Mouse (Mus musculus): ENCODE measurements around the gene Iqck. TPM values are rescaled to one million over a fixed set of nuclear protein-coding genes. Genes with fewer than 3 reads are reported as not detected.
A peak's percentile ranks its signal among the peaks of the same experiment; 100 is the strongest.

The Iqck gene
- polyA plus RNA-seq, 1 experiment: 5.9 TPM

DNA sequence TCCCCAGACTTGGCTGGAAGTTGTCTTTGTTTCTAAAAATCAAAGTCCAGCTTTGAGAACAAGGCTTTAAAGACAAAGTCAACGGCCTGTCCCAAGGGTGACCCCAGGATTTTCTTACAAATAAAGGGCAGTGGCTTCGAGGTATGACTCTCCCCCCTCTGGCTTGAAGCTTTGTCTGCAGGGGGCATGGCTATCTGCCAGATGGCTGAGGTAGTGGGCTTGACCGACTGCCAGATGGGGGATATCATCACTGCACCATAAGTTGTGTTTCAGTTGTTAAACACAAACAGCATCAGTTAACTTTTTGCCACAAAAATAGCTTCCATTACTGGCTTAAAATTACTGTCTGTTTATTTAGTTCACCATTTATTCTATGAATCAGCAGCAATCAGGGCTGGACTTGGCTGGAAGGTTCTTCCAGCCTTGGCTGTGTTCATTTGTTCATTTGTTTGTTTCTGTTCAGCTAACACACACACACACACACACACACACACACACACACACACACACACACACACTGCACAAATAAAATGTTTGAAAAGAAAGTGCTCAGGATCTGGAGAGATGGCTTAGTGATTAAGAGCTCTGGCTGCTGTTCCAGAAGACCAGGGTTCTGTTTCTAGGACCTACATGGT lies 33.6 kb downstream of the Iqck start:
- Histone ChIP-seq H3K4me3 (replicated peaks; ENCODE audit: insufficient read depth, low read depth, low read length) (no peak overlapping the region), H3K27me3 (ENCODE audit: control insufficient read depth, insufficient read depth, low read length) (no peaks in the 10 kb centered on the region), H3K27ac (ENCODE audit: insufficient read depth, low read length) (no peak overlapping the region), H3K4me1 (ENCODE audit: control insufficient read depth, insufficient read depth, low read length) (no peaks in the 10 kb centered on the region)
- 18% methylated on average over 3 of the region's 3 CpGs for WGBS
- peak in 1 of 2 experiments; percentile 25 for DNase-seq
- TF ChIP-seq CTCF (IDR thresholded peaks at IDR 0.05; ENCODE audit: borderline replicate concordance, insufficient read depth, low read depth, low read length) (no peak), POLR2A (IDR thresholded peaks at IDR 0.05; ENCODE audit: borderline replicate concordance, insufficient read depth, low read length) (no peak)

- Histone ChIP-seq H3K4me3 (replicated peaks; ENCODE audit: insufficient read depth, low read depth, low read length) (no peak overlapping the region), H3K4me1 (ENCODE audit: control insufficient read depth, insufficient read depth, low read length) (no peaks in the 10 kb centered on the region), H3K27me3 (ENCODE audit: control insufficient read depth, insufficient read depth, low read length) (no peaks in the 10 kb centered on the region), H3K27ac (ENCODE audit: insufficient read depth, low read length) (no peak overlapping the region; the same call in 1 of the 2 replicates)
- DNase-seq: no peak
- 64% methylated on average over 10 of the region's 10 CpGs for WGBS
- TF ChIP-seq POLR2A (IDR thresholded peaks at IDR 0.05; ENCODE audit: borderline replicate concordance, insufficient read depth, low read length) (no peak), CTCF (IDR thresholded peaks at IDR 0.05; ENCODE audit: borderline replicate concordance, insufficient read depth, low read depth, low read length) (no peak)
These were observed 40.2 kb downstream of the Iqck start for GRCm38 (mm10) chr7:118895469-118896450.

- no peak overlapping the region for H3K4me3 ChIP-seq (replicated peaks; ENCODE audit: insufficient read depth, low read depth, low read length)
- TF ChIP-seq CTCF (IDR thresholded peaks at IDR 0.05; ENCODE audit: borderline replicate concordance, insufficient read depth, low read depth, low read length) (no peak), POLR2A (IDR thresholded peaks at IDR 0.05; ENCODE audit: borderline replicate concordance, insufficient read depth, low read length) (no peak)
- no peak for DNase-seq
- no peaks in the 10 kb centered on the region for H3K4me1 ChIP-seq (ENCODE audit: control insufficient read depth, insufficient read depth, low read length)
- no peak overlapping the region for H3K27ac ChIP-seq (ENCODE audit: insufficient read depth, low read length)
- no peaks in the 10 kb centered on the region for H3K27me3 ChIP-seq (ENCODE audit: control insufficient read depth, insufficient read depth, low read length)
These were observed 42.5 kb downstream of the Iqck start for GRCm38 (mm10) chr7:118898063-118898462.

- no peaks in the 10 kb centered on the region for H3K4me1 ChIP-seq (ENCODE audit: control insufficient read depth, insufficient read depth, low read length)
- WGBS: 85% methylated on average over 2 of the region's 2 CpGs
- no peak overlapping the region for H3K27ac ChIP-seq (ENCODE audit: insufficient read depth, low read length)
- TF ChIP-seq POLR2A (IDR thresholded peaks at IDR 0.05; ENCODE audit: borderline replicate concordance, insufficient read depth, low read length) (no peak), CTCF (IDR thresholded peaks at IDR 0.05; ENCODE audit: borderline replicate concordance, insufficient read depth, low read depth, low read length) (no peak)
- no peaks in the 10 kb centered on the region for H3K27me3 ChIP-seq (ENCODE audit: control insufficient read depth, insufficient read depth, low read length)
- no peak overlapping the region for H3K4me3 ChIP-seq (replicated peaks; ENCODE audit: insufficient read depth, low read depth, low read length)
- DNase-seq: no peak
These were observed 44.5 kb downstream of the Iqck start for GRCm38 (mm10) chr7:118900090-118900489.

DNA sequence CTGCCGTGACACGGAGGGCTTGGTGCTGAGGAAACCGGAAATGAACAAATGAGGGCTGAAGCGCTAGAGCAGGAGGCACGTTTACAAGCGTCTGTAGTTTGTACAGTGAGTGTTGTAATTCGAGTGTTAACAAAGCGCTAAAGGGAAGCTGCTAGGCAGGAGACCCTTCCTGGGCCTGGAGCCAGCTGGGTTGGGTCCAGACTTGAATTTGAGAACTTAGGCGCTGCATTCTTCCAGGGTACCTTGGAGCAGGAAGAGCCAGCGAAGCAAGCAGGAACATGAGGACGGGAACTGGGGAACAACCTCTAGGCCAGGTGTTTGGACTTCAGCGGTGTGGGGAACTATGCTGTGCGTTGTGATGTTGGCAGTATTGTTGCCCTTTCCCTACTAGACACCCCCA lies 47.4 kb downstream of the Iqck start:
- DNase-seq: no peak
- H3K27me3 ChIP-seq (ENCODE audit: control insufficient read depth, insufficient read depth, low read length): no peaks in the 10 kb centered on the region
- TF ChIP-seq POLR2A (IDR thresholded peaks at IDR 0.05; ENCODE audit: borderline replicate concordance, insufficient read depth, low read length) (no peak), CTCF (IDR thresholded peaks at IDR 0.05; ENCODE audit: borderline replicate concordance, insufficient read depth, low read depth, low read length) (no peak)
- H3K4me3 ChIP-seq (replicated peaks; ENCODE audit: insufficient read depth, low read depth, low read length): no peak overlapping the region
- no peaks in the 10 kb centered on the region for H3K4me1 ChIP-seq (ENCODE audit: control insufficient read depth, insufficient read depth, low read length)
- WGBS: 33% methylated on average over 13 of the region's 13 CpGs
- no peak overlapping the region for H3K27ac ChIP-seq (ENCODE audit: insufficient read depth, low read length)

GRCm38 (mm10) chr7:118903879-118904278 lies 48.3 kb downstream of the Iqck start:
- DNase-seq: no peak
- H3K27me3 ChIP-seq (ENCODE audit: control insufficient read depth, insufficient read depth, low read length): no peaks in the 10 kb centered on the region
- no peak overlapping the region for H3K27ac ChIP-seq (ENCODE audit: insufficient read depth, low read length)
- H3K4me3 ChIP-seq (replicated peaks; ENCODE audit: insufficient read depth, low read depth, low read length): no peak overlapping the region
- TF ChIP-seq POLR2A (IDR thresholded peaks at IDR 0.05; ENCODE audit: borderline replicate concordance, insufficient read depth, low read length) (no peak), CTCF (IDR thresholded peaks at IDR 0.05; ENCODE audit: borderline replicate concordance, insufficient read depth, low read depth, low read length) (no peak)
- no peaks in the 10 kb centered on the region for H3K4me1 ChIP-seq (ENCODE audit: control insufficient read depth, insufficient read depth, low read length)
- WGBS: 94% methylated on average over 9 of the region's 9 CpGs

- Histone ChIP-seq H3K27me3 (ENCODE audit: control insufficient read depth, insufficient read depth, low read length) (no peaks in the 10 kb centered on the region), H3K27ac (ENCODE audit: insufficient read depth, low read length) (no peak overlapping the region), H3K4me1 (ENCODE audit: control insufficient read depth, insufficient read depth, low read length) (no peaks in the 10 kb centered on the region), H3K4me3 (replicated peaks; ENCODE audit: insufficient read depth, low read depth, low read length) (no peak overlapping the region)
- no peak for DNase-seq
- no peak for TF ChIP-seq POLR2A (IDR thresholded peaks at IDR 0.05; ENCODE audit: borderline replicate concordance, insufficient read depth, low read length)
- no peak for TF ChIP-seq CTCF (IDR thresholded peaks at IDR 0.05; ENCODE audit: borderline replicate concordance, insufficient read depth, low read depth, low read length)
- WGBS: 86% methylated on average over 4 of the region's 4 CpGs
These were observed 49.0 kb downstream of the Iqck start for GRCm38 (mm10) chr7:118904530-118904929.

Measured in cerebellum, adult 2 months (tissue).